In the genomic region with DNA sequence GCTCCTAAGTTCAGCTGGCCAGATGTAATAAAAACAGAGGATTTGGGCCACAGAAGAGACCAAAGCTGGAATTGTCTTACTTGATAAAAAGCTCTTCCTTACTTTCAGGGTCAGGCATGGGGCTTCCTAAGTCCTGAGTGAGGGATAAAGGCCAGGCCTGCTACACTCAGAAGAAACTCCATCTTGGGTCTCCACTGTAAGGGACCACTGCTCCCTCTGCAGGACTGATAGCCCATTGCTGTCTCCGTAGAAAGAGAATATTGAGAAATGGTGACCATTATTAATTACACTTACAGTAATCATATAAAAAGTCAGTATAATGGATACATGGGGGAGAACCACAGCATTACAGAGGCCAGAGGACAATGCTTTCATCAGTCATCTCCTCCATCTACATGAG, we compare ENCODE assay signal across 10 mouse cellular contexts. TPM values are rescaled to one million over a fixed set of nuclear protein-coding genes. Genes with fewer than 3 reads are reported as not detected.
DNase-seq lines count a peak whose midpoint lies in the region; ATAC-seq and TF ChIP-seq lines count a peak whose summit lies in the region.
"Had no signal": no experiment of that assay in that cellular context is flagged by ENCODE, and none has a peak within 500 bp of the region (broad histone marks: within the 10 kb centered on the region; RNA-seq: fewer than 3 reads in every experiment).

No protein-coding gene starts in this region.

- TF ChIP-seq CTCF in liver, embryonic 14.5 days (IDR thresholded peaks at IDR 0.05; ENCODE audit: low read depth), result peak; percentile 54

- intact Hi-C loops in left cerebral cortex, postnatal 25 days (cut with DNase I), result loop anchor here (5.0 kb wide), 2 partner anchors 116 to 186 kb away; a partner anchor contains a TSS

- H3K9ac ChIP-seq in forebrain, embryonic 13.5 days, result no peak overlapping the region
- H3K9ac ChIP-seq in forebrain, embryonic 12.5 days, result no peak overlapping the region
- 0 out of 2 replicates have a peak overlapping the region, but pooled peaks have one; percentile 11 for H3K9ac ChIP-seq in liver, embryonic 13.5 days
- H3K9ac ChIP-seq in liver, embryonic 14.5 days (replicated peaks), result no peak overlapping the region
- H3K9ac ChIP-seq in stomach, embryonic 16.5 days (ENCODE audit: low read length), result 0 out of 2 replicates have a peak overlapping the region, but pooled peaks have one; percentile 9
- H3K9ac ChIP-seq: limb, embryonic 12.5 days had no signal

- no peak overlapping the region for H3K4me2 ChIP-seq in forebrain, embryonic 13.5 days
- H3K4me2 ChIP-seq in forebrain, embryonic 12.5 days, result no peak overlapping the region
- no peak overlapping the region for H3K4me2 ChIP-seq in liver, embryonic 13.5 days
- H3K4me2 ChIP-seq in liver, embryonic 14.5 days (ENCODE audit: low read depth), result no peak overlapping the region
- no peak overlapping the region for H3K4me2 ChIP-seq in stomach, embryonic 16.5 days (ENCODE audit: low read depth, low read length)
- H3K4me2 ChIP-seq: embryonic facial prominence, embryonic 13.5 days; limb, embryonic 12.5 days had no signal

- no peak for DNase-seq in liver, embryonic 13.5 days
- no peak for DNase-seq in liver
- DNase-seq in liver, embryonic 14.5 days (ENCODE audit: low read depth in 3 of 3, low spot score in 3 of 3), result no peak
- no peak for DNase-seq in left cerebral cortex, postnatal 25 days (ENCODE audit: low spot score in 2 of 2)
- no peak for DNase-seq in layer of hippocampus, adult 9-11 months

- no peaks in the 10 kb centered on the region for H3K9me3 ChIP-seq in forebrain, embryonic 13.5 days (replicated peaks)
- H3K9me3 ChIP-seq in forebrain, embryonic 12.5 days, result no peaks in the 10 kb centered on the region
- no peaks in the 10 kb centered on the region for H3K9me3 ChIP-seq in liver, embryonic 13.5 days (replicated peaks)
- no peaks in the 10 kb centered on the region for H3K9me3 ChIP-seq in liver, embryonic 14.5 days (ENCODE audit: control insufficient read depth, low read length)
- H3K9me3 ChIP-seq in stomach, embryonic 16.5 days (replicated peaks; ENCODE audit: control insufficient read depth, low read length), result no peaks in the 10 kb centered on the region
- H3K9me3 ChIP-seq: embryonic facial prominence, embryonic 13.5 days; limb, embryonic 12.5 days had no signal

- WGBS in forebrain, embryonic 13.5 days, result 78% methylated on average over 1 of the region's 1 CpGs
- WGBS in forebrain, embryonic 12.5 days, result 68% methylated on average over 1 of the region's 1 CpGs
- WGBS in liver, embryonic 13.5 days (ENCODE audit: insufficient replicate concordance), result 72% methylated on average over 1 of the region's 1 CpGs
- WGBS in liver, embryonic 14.5 days (ENCODE audit: insufficient replicate concordance), result 90% methylated on average over 1 of the region's 1 CpGs
- WGBS in stomach, embryonic 16.5 days, result 65% methylated on average over 1 of the region's 1 CpGs

- no peak overlapping the region for H3K4me3 ChIP-seq in forebrain, embryonic 13.5 days
- no peak overlapping the region for H3K4me3 ChIP-seq in forebrain, embryonic 12.5 days (replicated peaks)
- H3K4me3 ChIP-seq in liver, embryonic 13.5 days (replicated peaks), result no peak overlapping the region
- no peak overlapping the region for H3K4me3 ChIP-seq in liver, embryonic 14.5 days (ENCODE audit: insufficient read depth in 1 of 2, low read depth in 2 of 2, low read length in 2 of 2)
- H3K4me3 ChIP-seq in stomach, embryonic 16.5 days (replicated peaks; ENCODE audit: low read length), result no peak overlapping the region
- H3K4me3 ChIP-seq: embryonic facial prominence, embryonic 13.5 days; limb, embryonic 12.5 days had no signal

- peak overlapping the region; percentile 79 for H3K27ac ChIP-seq in forebrain, embryonic 13.5 days
- H3K27ac ChIP-seq in forebrain, embryonic 12.5 days, result no peak overlapping the region
- peak overlapping the region; percentile 98 for H3K27ac ChIP-seq in liver, embryonic 13.5 days
- peak overlapping the region; percentile 20; the same call in 1 of the 2 replicates for H3K27ac ChIP-seq in liver, embryonic 14.5 days
- peak overlapping the region; percentile 69; the same call in 1 of the 2 replicates for H3K27ac ChIP-seq in stomach, embryonic 16.5 days (ENCODE audit: low read length)
- H3K27ac ChIP-seq: embryonic facial prominence, embryonic 13.5 days; limb, embryonic 12.5 days had no signal

- peaks cover 34% of the 10 kb centered on the region for H3K4me1 ChIP-seq in forebrain, embryonic 13.5 days
- H3K4me1 ChIP-seq in forebrain, embryonic 12.5 days, result peaks cover 19% of the 10 kb centered on the region
- peaks cover 84% of the 10 kb centered on the region for H3K4me1 ChIP-seq in liver, embryonic 13.5 days (replicated peaks)
- peaks cover 44 to 51% of the 10 kb centered on the region in 2 experiments for H3K4me1 ChIP-seq in liver, embryonic 14.5 days (replicated peaks; ENCODE audit: control insufficient read depth in 2 of 2, insufficient read depth in 2 of 2, low read length in 1 of 2)
- peaks cover 15% of the 10 kb centered on the region for H3K4me1 ChIP-seq in stomach, embryonic 16.5 days (ENCODE audit: control insufficient read depth, insufficient read depth, low read length)
- H3K4me1 ChIP-seq: embryonic facial prominence, embryonic 13.5 days had no signal

- no peak for ATAC-seq in forebrain, embryonic 13.5 days
- no peak for ATAC-seq in forebrain, embryonic 12.5 days (ENCODE audit: low FRiP score)
- no peak for ATAC-seq in liver, embryonic 13.5 days (ENCODE audit: low read depth)
- ATAC-seq in liver, embryonic 14.5 days (ENCODE audit: insufficient read depth), result no peak
- ATAC-seq in stomach, embryonic 16.5 days (ENCODE audit: insufficient read depth, low FRiP score), result no peak

- peaks cover 31% of the 10 kb centered on the region for H3K36me3 ChIP-seq in forebrain, embryonic 13.5 days (ENCODE audit: poor library complexity, severe bottlenecking)
- H3K36me3 ChIP-seq in forebrain, embryonic 12.5 days (replicated peaks), result peaks cover 31% of the 10 kb centered on the region
- peaks cover 74% of the 10 kb centered on the region for H3K36me3 ChIP-seq in liver, embryonic 13.5 days
- peaks cover 20% of the 10 kb centered on the region for H3K36me3 ChIP-seq in liver, embryonic 14.5 days (replicated peaks; ENCODE audit: control insufficient read depth, insufficient read depth, low read depth)
- H3K36me3 ChIP-seq in stomach, embryonic 16.5 days (ENCODE audit: control insufficient read depth, insufficient read depth, low read length), result peaks cover 3% of the 10 kb centered on the region; the same call in 1 of the 2 replicates

- no peak for TF ChIP-seq EP300 in liver, embryonic 14.5 days (IDR thresholded peaks at IDR 0.05; ENCODE audit: low read depth)

- H3K27me3 ChIP-seq in forebrain, embryonic 13.5 days, result no peaks in the 10 kb centered on the region
- no peaks in the 10 kb centered on the region for H3K27me3 ChIP-seq in forebrain, embryonic 12.5 days
- no peaks in the 10 kb centered on the region for H3K27me3 ChIP-seq in liver, embryonic 13.5 days
- H3K27me3 ChIP-seq in liver, embryonic 14.5 days (ENCODE audit: control insufficient read depth, insufficient read depth, low read length), result no peaks in the 10 kb centered on the region
- no peaks in the 10 kb centered on the region for H3K27me3 ChIP-seq in stomach, embryonic 16.5 days (ENCODE audit: control insufficient read depth, insufficient read depth, low read length)
- H3K27me3 ChIP-seq: embryonic facial prominence, embryonic 13.5 days; limb, embryonic 12.5 days had no signal

RNA-seq across cellular contexts. Expression of a gene that starts 59.7 kb away (rescaled TPM):
- polyA plus RNA-seq in forebrain, embryonic 13.5 days (2015; fragmentation: Nextera tagmentation; extraction: Ambion mirVana), result 0.97 and 1.1 TPM in 2 replicates
- polyA plus RNA-seq in forebrain, embryonic 12.5 days (2016; fragmentation: Nextera tagmentation; extraction: Ambion mirVana), result 1.6 TPM in 2 replicates
- polyA plus RNA-seq in liver, embryonic 13.5 days (2015; fragmentation: Nextera tagmentation; extraction: Ambion mirVana), result 1.0 and 1.4 TPM in 2 replicates
- 0.84 and 1.2 TPM in 2 replicates for polyA plus RNA-seq in liver, embryonic 14.5 days (2012; rRNA removed)
- polyA plus RNA-seq in liver, embryonic 14.5 days (2014; fragmentation: Nextera tagmentation; extraction: Ambion mirVana), result 1.0 and 1.6 TPM in 2 replicates
- 16.1 and 18.6 TPM in 2 replicates for polyA plus RNA-seq in stomach, embryonic 16.5 days (2015; fragmentation: Nextera tagmentation; extraction: Ambion mirVana)
- total RNA-seq in left cerebral cortex, postnatal 25 days (2021), result 1 to 10 TPM; 5.8 to 8.4 TPM

Comparison
In these comparisons a context has a peak if more than half of its experiments do, and no peak if none do; other contexts are left out.
1. H3K9ac ChIP-seq: peak in liver, embryonic 13.5 days (single experiment) and stomach, embryonic 16.5 days (single experiment); none in forebrain, embryonic 13.5 days (single experiment), forebrain, embryonic 12.5 days (single experiment) and liver, embryonic 14.5 days (single experiment).